Mouse (Mus musculus): ENCODE data around the gene Setd1b. TPM values are rescaled to one million over a fixed set of nuclear protein-coding genes. Genes with fewer than 3 reads are reported as not detected.

The Setd1b gene
- total and polyA plus RNA-seq, 3 experiments, result 3.0 to 23.5 TPM; not detected in 1

DNA sequence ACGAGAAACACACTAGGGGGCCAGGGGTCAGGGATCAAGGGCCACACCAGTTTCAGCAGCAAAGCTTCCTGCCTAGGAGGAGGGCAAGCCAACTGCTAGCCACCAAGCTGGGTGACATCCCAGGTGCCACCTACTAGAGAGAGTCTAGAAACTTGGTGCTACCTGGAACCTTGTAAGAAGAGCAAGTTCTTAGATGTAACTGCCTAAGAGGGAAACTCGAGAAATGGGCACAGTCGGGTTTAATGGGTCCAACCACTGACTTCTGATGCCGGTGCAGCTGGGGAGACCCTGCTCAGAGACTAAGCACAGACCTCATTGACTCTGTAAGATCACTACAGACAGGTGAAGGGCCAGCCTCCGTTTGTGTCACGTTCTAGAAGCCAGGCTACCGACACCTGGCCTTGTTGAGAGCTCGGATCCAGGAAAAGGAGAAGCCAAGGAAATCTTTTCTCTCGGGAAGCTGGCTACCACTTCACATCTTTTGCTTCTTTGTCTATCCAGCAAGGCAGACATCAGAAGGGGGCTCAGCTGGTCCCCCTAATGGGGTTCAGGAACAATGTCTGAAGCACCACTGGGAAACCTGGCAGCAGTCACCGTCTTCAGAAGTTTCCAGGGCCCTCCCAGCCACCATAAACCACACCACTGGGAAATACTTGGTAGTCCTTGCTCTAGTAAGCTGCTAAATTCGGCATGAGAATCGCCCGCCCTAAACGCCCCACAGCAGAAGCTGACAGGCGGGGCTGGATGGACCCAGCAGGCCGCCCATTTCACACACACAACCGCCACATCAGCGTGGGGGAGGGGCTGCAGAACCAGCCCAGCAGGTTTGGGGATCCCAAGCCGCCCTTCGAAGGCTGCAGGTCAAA lies 4.7 kb upstream of the Setd1b start (continued):
- no peak for TF ChIP-seq MAFK (IDR thresholded peaks at IDR 0.05; ENCODE audit: borderline replicate concordance, low read depth, low read length)
- no peak for TF ChIP-seq MEF2A (IDR thresholded peaks at IDR 0.05; ENCODE audit: extremely low read depth, insufficient replicate concordance, low read depth, low read length, poor library complexity, severe bottlenecking)
- peak; percentile 48; the same call in 1 of the 2 replicates for TF ChIP-seq TCF12 (IDR thresholded peaks at IDR 0.05; ENCODE audit: low read depth, low read length)
- TF ChIP-seq BHLHE40 (IDR thresholded peaks at IDR 0.05; ENCODE audit: borderline replicate concordance, low read depth, low read length), result no peak; the same call in none of the 2 replicates
- TF ChIP-seq ZKSCAN1 (IDR thresholded peaks at IDR 0.05; ENCODE audit: low read depth, low read length), result no peak
- no peak for TF ChIP-seq RCOR1 (IDR thresholded peaks at IDR 0.05; ENCODE audit: low read depth, low read length)
- TF ChIP-seq NELFE (IDR thresholded peaks at IDR 0.05; ENCODE audit: low read depth, low read length), result peak; percentile 38
- TF ChIP-seq ELF1 (IDR thresholded peaks at IDR 0.05; ENCODE audit: low read depth, low read length), result no peak
- TF ChIP-seq CHD1 (IDR thresholded peaks at IDR 0.05; ENCODE audit: low read depth, low read length), result peak; percentile 56; the same call in 1 of the 2 replicates
- TF ChIP-seq GATA1 (IDR thresholded peaks at IDR 0.05; ENCODE audit: low read depth, low read length), result no peak
- TF ChIP-seq ZC3H11A (IDR thresholded peaks at IDR 0.05; ENCODE audit: low read depth, low read length), result no peak

DNA sequence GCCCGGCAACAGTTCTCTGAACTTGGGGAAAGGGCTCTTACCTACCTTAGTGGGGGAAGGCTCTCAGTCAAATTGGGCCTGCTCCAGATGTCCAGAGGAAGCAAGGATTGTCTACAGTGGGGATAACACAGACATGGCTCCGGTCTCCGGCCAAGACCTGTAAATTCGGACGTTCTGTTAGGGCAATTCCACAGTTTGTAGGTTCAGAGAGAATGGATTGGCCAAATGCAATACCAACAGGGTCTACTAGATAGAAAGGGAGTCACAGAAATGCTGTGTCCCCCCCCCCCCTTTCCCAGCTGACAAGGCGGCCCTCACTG lies 4.1 kb upstream of the Setd1b start:
- peaks cover 0 to 29% of the 10 kb centered on the region in 2 experiments; a peak in 2 of 4 replicates for H3K36me3 ChIP-seq (ENCODE audit: control insufficient read depth in 1 of 2, insufficient read depth in 2 of 2, low read length in 2 of 2)
- peak; percentile 41 for TF ChIP-seq SIN3A (IDR thresholded peaks at IDR 0.05; ENCODE audit: low read length)
- no peak for TF ChIP-seq KAT2A (conservative IDR thresholded peaks at IDR 0.05; ENCODE audit: low read depth, low read length)
- no peak for TF ChIP-seq CTCF (IDR thresholded peaks at IDR 0.05 in 2 of 3, conservative IDR thresholded peaks at IDR 0.05 in 1 of 3; ENCODE audit: control insufficient read depth in 1 of 3, insufficient read depth in 1 of 3, low read depth in 2 of 3, low read length in 3 of 3, poor library complexity in 1 of 3, severe bottlenecking in 1 of 3)
- peak in 1 of 2 experiments; percentile 37; a peak in 2 of 4 replicates for TF ChIP-seq POLR2A (IDR thresholded peaks at IDR 0.05; ENCODE audit: control insufficient read depth in 1 of 2, insufficient read depth in 1 of 2, low read depth in 1 of 2, low read length in 2 of 2, poor library complexity in 1 of 2)
- DNase-seq (ENCODE audit: low read depth, low spot score), result no peak
- H3K27me3 ChIP-seq (ENCODE audit: control insufficient read depth in 1 of 2, insufficient read depth in 2 of 2, low read length in 2 of 2), result no peaks in the 10 kb centered on the region
- no peaks in the 10 kb centered on the region for H3K9me3 ChIP-seq (replicated peaks; ENCODE audit: insufficient read depth, low read length)
- peak overlapping the region; percentile 63 to 71 for H3K4me3 ChIP-seq (ENCODE audit: control insufficient read depth in 1 of 2, insufficient read depth in 1 of 2, low read depth in 2 of 2, low read length in 2 of 2)
- H3K9ac ChIP-seq (ENCODE audit: control insufficient read depth, low read depth, low read length, poor library complexity, severe bottlenecking), result peak overlapping the region; percentile 93
- peaks cover 54% of the 10 kb centered on the region for H3K79me2 ChIP-seq (ENCODE audit: control insufficient read depth, insufficient read depth, low read length, poor library complexity)
- H3K4me1 ChIP-seq (ENCODE audit: control insufficient read depth in 1 of 2, insufficient read depth in 2 of 2, low read length in 2 of 2), result peaks cover 4 to 30% of the 10 kb centered on the region in 2 experiments; a peak in 3 of 4 replicates
- peak overlapping the region; percentile 100 for H3K27ac ChIP-seq (ENCODE audit: control insufficient read depth, low read depth, low read length)

- Histone ChIP-seq H3K9ac (ENCODE audit: control insufficient read depth, low read depth, low read length, poor library complexity, severe bottlenecking) (peak overlapping the region; percentile 98), H3K27me3 (ENCODE audit: control insufficient read depth in 1 of 2, insufficient read depth in 2 of 2, low read length in 2 of 2) (no peaks in the 10 kb centered on the region), H3K36me3 (ENCODE audit: control insufficient read depth in 1 of 2, insufficient read depth in 2 of 2, low read length in 2 of 2) (peaks cover 0 to 26% of the 10 kb centered on the region in 2 experiments; a peak in 2 of 4 replicates), H3K4me1 (ENCODE audit: control insufficient read depth in 1 of 2, insufficient read depth in 2 of 2, low read length in 2 of 2) (peaks cover 3 to 27% of the 10 kb centered on the region in 2 experiments; a peak in 3 of 4 replicates), H3K27ac (ENCODE audit: control insufficient read depth, low read depth, low read length) (peak overlapping the region; percentile 100), H3K4me3 (ENCODE audit: control insufficient read depth in 1 of 2, insufficient read depth in 1 of 2, low read depth in 2 of 2, low read length in 2 of 2) (peak overlapping the region; percentile 78 to 81), H3K9me3 (replicated peaks; ENCODE audit: insufficient read depth, low read length) (no peaks in the 10 kb centered on the region), H3K79me2 (ENCODE audit: control insufficient read depth, insufficient read depth, low read length, poor library complexity) (peaks cover 59% of the 10 kb centered on the region)
- peak; percentile 93 for DNase-seq (ENCODE audit: low read depth, low spot score)
- TF ChIP-seq GATA1 (IDR thresholded peaks at IDR 0.05; ENCODE audit: low read depth, low read length), result no peak
- 0 out of 2 replicates have a peak, but pooled peaks have one; percentile 21 for TF ChIP-seq TCF12 (IDR thresholded peaks at IDR 0.05; ENCODE audit: low read depth, low read length)
- TF ChIP-seq MAZ (IDR thresholded peaks at IDR 0.05; ENCODE audit: low read depth, low read length), result peak; percentile 81
- TF ChIP-seq MYB (IDR thresholded peaks at IDR 0.05; ENCODE audit: low read depth, low read length), result 0 out of 2 replicates have a peak, but pooled peaks have one; percentile 12
- TF ChIP-seq JUND (IDR thresholded peaks at IDR 0.05; ENCODE audit: low read depth, low read length), result no peak; the same call in 1 of the 2 replicates
- TF ChIP-seq ELF1 (IDR thresholded peaks at IDR 0.05; ENCODE audit: low read depth, low read length), result 0 out of 2 replicates have a peak, but pooled peaks have one; percentile 41
- 0 out of 2 replicates have a peak, but pooled peaks have one; percentile 38 for TF ChIP-seq GABPA (IDR thresholded peaks at IDR 0.05; ENCODE audit: low read depth, low read length)
- peak; percentile 83 for TF ChIP-seq ETS1 (IDR thresholded peaks at IDR 0.05; ENCODE audit: low read depth, low read length)
- peak; percentile 41; the same call in 1 of the 2 replicates for TF ChIP-seq MAX (IDR thresholded peaks at IDR 0.05; ENCODE audit: low read length)
- TF ChIP-seq KAT2A (conservative IDR thresholded peaks at IDR 0.05; ENCODE audit: low read depth, low read length), result peak; percentile 41; the same call in 1 of the 2 replicates
- TF ChIP-seq EP300 (IDR thresholded peaks at IDR 0.05; ENCODE audit: low read depth in 1 of 2, low read length in 2 of 2), result peak in 1 of 2 experiments; percentile 69; a peak in 3 of 4 replicates
- peak; percentile 50; the same call in 1 of the 2 replicates for TF ChIP-seq TBP (IDR thresholded peaks at IDR 0.05; ENCODE audit: low read depth, low read length)
- peak; percentile 62; the same call in 1 of the 2 replicates for TF ChIP-seq BHLHE40 (IDR thresholded peaks at IDR 0.05; ENCODE audit: borderline replicate concordance, low read depth, low read length)
- no peak for TF ChIP-seq NRF1 (IDR thresholded peaks at IDR 0.05; ENCODE audit: insufficient read depth, low read depth, low read length, poor library complexity, severe bottlenecking)
- TF ChIP-seq NELFE (IDR thresholded peaks at IDR 0.05; ENCODE audit: low read depth, low read length), result peak; percentile 41; the same call in 1 of the 2 replicates
Observed at GRCm38 (mm10) chr5:123138230-123138911, 3.6 kb upstream of the Setd1b start.

Data from MEL (cell line).